Mouse (Mus musculus): ENCODE measurements at regions not wholly inside any gene's neighbourhood (a gene's known extent, or its start where the extent isn't known, plus 50 kb on each side); places are given as distances from the start of the nearest gene placed in this dataset.

- H3K4me1 ChIP-seq (replicated peaks) = peaks cover 14% of the 10 kb centered on the region
- no peak for ATAC-seq (ENCODE audit: low read depth)
- H3K27me3 ChIP-seq = no peaks in the 10 kb centered on the region
- WGBS = 64% methylated on average over 8 of the region's 8 CpGs
- no peak overlapping the region for H3K4me2 ChIP-seq
- H3K27ac ChIP-seq (replicated peaks) = 0 out of 2 replicates have a peak overlapping the region, but pooled peaks have one; percentile 0
- H3K9me3 ChIP-seq = 0 out of 2 replicates have a peak, but pooled peaks cover 5% of the 10 kb centered on the region
- no peak overlapping the region for H3K4me3 ChIP-seq
- no peak overlapping the region for H3K9ac ChIP-seq
- no peaks in the 10 kb centered on the region for H3K36me3 ChIP-seq
Measured at GRCm38 (mm10) chr2:21037181-21037580, 68.5 kb upstream of the Arhgap21 start.

GRCm38 (mm10) chr2:21035884-21036648, 67.4 kb upstream of the Arhgap21 start:
- Histone ChIP-seq H3K4me2 (no peak overlapping the region), H3K27ac (replicated peaks) (no peak overlapping the region), H3K4me1 (replicated peaks) (peaks cover 14% of the 10 kb centered on the region), H3K27me3 (no peaks in the 10 kb centered on the region), H3K4me3 (no peak overlapping the region), H3K9me3 (0 out of 2 replicates have a peak, but pooled peaks cover 5% of the 10 kb centered on the region), H3K9ac (no peak overlapping the region), H3K36me3 (no peaks in the 10 kb centered on the region)
- no peak for ATAC-seq (ENCODE audit: low read depth)
- 79% methylated on average over 5 of the region's 5 CpGs for WGBS

- Histone ChIP-seq H3K9me3 (0 out of 2 replicates have a peak, but pooled peaks cover 5% of the 10 kb centered on the region), H3K4me1 (replicated peaks) (peaks cover 14% of the 10 kb centered on the region), H3K4me3 (no peak overlapping the region), H3K27ac (replicated peaks) (no peak overlapping the region), H3K36me3 (no peaks in the 10 kb centered on the region), H3K4me2 (no peak overlapping the region), H3K27me3 (no peaks in the 10 kb centered on the region), H3K9ac (no peak overlapping the region)
- no peak for ATAC-seq (ENCODE audit: low read depth)
- WGBS = 58% methylated on average over 8 of the region's 8 CpGs
Measured at GRCm38 (mm10) chr2:21034651-21035050, 66.0 kb upstream of the Arhgap21 start.

- H3K27me3 ChIP-seq = no peaks in the 10 kb centered on the region
- H3K4me1 ChIP-seq (replicated peaks) = 0 out of 2 replicates have a peak, but pooled peaks cover 2% of the 10 kb centered on the region
- WGBS = 60% methylated on average over 4 of the region's 4 CpGs
Measured at GRCm38 (mm10) chr2:21030650-21031049, 62.0 kb upstream of the Arhgap21 start.

GRCm38 (mm10) chr2:21029391-21030010, 60.8 kb upstream of the Arhgap21 start:
- H3K27ac ChIP-seq (replicated peaks) = no peak overlapping the region
- ATAC-seq (ENCODE audit: low read depth) = no peak
- H3K27me3 ChIP-seq = no peaks in the 10 kb centered on the region
- H3K9me3 ChIP-seq = 0 out of 2 replicates have a peak, but pooled peaks cover 5% of the 10 kb centered on the region
- no peak overlapping the region for H3K9ac ChIP-seq
- no peak overlapping the region for H3K4me2 ChIP-seq
- 0 out of 2 replicates have a peak, but pooled peaks cover 2% of the 10 kb centered on the region for H3K4me1 ChIP-seq (replicated peaks)
- 76% methylated on average over 5 of the region's 5 CpGs for WGBS
- no peak overlapping the region for H3K4me3 ChIP-seq
- no peaks in the 10 kb centered on the region for H3K36me3 ChIP-seq

More at GRCm38 (mm10) chr2:21030650-21031049, 62.0 kb upstream of the Arhgap21 start:
- H3K4me2 ChIP-seq = no peak overlapping the region
- no peak for ATAC-seq (ENCODE audit: low read depth)
- no peak overlapping the region for H3K4me3 ChIP-seq
- H3K9me3 ChIP-seq = 0 out of 2 replicates have a peak, but pooled peaks cover 5% of the 10 kb centered on the region
- no peaks in the 10 kb centered on the region for H3K36me3 ChIP-seq
- H3K27ac ChIP-seq (replicated peaks) = no peak overlapping the region
- H3K9ac ChIP-seq = no peak overlapping the region

GRCm38 (mm10) chr2:21028605-21029004, 59.9 kb upstream of the Arhgap21 start:
- Histone ChIP-seq H3K9ac (no peak overlapping the region), H3K4me3 (no peak overlapping the region), H3K4me2 (no peak overlapping the region), H3K27me3 (no peaks in the 10 kb centered on the region), H3K36me3 (no peaks in the 10 kb centered on the region), H3K27ac (replicated peaks) (no peak overlapping the region), H3K9me3 (0 out of 2 replicates have a peak, but pooled peaks cover 5% of the 10 kb centered on the region), H3K4me1 (replicated peaks) (0 out of 2 replicates have a peak, but pooled peaks cover 2% of the 10 kb centered on the region)
- no peak for ATAC-seq (ENCODE audit: low read depth)
- WGBS = 33% methylated on average over 2 of the region's 2 CpGs

GRCm38 (mm10) chr2:21018535-21018934, 49.9 kb upstream of the Arhgap21 start:
- Histone ChIP-seq H3K4me2 (no peak overlapping the region), H3K4me1 (replicated peaks) (no peaks in the 10 kb centered on the region), H3K9me3 (no peaks in the 10 kb centered on the region), H3K9ac (no peak overlapping the region), H3K4me3 (no peak overlapping the region), H3K27ac (replicated peaks) (no peak overlapping the region), H3K36me3 (no peaks in the 10 kb centered on the region), H3K27me3 (no peaks in the 10 kb centered on the region)
- 81% methylated on average over 1 of the region's 1 CpGs for WGBS
- ATAC-seq (ENCODE audit: low read depth) = no peak
